Mouse (Mus musculus): Measurements from ENCODE around the gene Anks3. TPM values are rescaled to one million over a fixed set of nuclear protein-coding genes. Genes with fewer than 3 reads are reported as not detected.

Anks3 gene
- polyA plus RNA-seq, 1 experiment from 2014 or later, result 81.3 TPM

DNA sequence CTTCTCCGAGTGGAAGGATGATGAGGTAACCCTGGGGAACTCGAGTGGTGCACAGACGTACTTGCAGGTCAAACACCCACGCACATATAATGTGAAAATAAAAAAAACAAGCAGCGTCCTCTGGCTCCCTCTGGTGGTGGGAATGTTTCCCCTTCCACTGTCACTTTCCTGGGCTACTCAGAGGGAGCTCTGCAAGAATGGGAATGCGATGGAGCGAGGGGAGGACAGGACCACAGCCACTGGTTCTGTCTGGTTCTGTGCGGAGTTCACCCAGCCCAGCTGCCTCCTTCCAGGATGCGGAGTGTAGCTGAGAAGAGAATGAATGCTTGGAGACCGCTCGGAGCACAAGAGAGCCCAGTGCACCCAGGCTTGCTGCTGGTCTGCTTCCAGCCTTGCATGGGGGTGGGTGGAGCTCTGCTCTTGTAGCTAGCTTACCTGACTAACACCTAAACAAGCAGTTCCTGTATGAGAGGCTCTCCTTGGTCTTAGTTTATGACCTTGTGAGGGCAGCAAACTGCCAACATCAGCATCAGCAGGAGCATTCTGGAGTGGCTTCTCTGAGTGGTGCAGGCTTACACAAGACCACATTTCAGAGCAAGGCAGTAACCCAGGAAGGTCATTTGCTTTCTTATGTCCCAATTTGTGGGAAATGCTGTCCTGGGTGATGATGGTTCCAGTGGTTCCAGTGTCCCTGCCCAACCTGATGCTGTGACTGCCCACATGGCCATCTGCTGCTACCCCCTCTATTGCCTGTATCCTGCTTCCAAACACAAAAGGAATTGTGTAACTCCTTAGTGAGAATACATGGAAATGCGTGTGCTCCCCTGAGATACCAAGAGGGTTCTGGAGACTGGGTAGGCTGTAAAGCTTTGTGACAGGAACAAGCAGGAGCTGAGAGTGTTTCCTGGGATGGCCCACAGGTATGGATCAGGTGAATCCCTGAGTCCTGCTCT is 49.9 kb downstream of the Anks3 start:
- H3K27me3 ChIP-seq (ENCODE audit: insufficient read depth, low read length), result no peaks in the 10 kb centered on the region
- peaks cover 10% of the 10 kb centered on the region for H3K4me1 ChIP-seq (ENCODE audit: insufficient read depth, low read length)
- peak overlapping the region; percentile 43; the same call in 1 of the 2 replicates for H3K9ac ChIP-seq (replicated peaks; ENCODE audit: low read length)
- ATAC-seq (ENCODE audit: low FRiP score, low TSS enrichment), result peak; percentile 89
- no peaks in the 10 kb centered on the region for H3K9me3 ChIP-seq (ENCODE audit: low read length)
- 30% methylated on average over 12 of the region's 12 CpGs for WGBS
- H3K4me2 ChIP-seq (replicated peaks; ENCODE audit: low read depth, low read length), result no peak overlapping the region
- no peak overlapping the region for H3K4me3 ChIP-seq (ENCODE audit: low read length)
- peak overlapping the region; percentile 81 for H3K27ac ChIP-seq (ENCODE audit: low read length)
- H3K36me3 ChIP-seq (ENCODE audit: insufficient read depth, low read length), result peaks cover 46% of the 10 kb centered on the region

DNA sequence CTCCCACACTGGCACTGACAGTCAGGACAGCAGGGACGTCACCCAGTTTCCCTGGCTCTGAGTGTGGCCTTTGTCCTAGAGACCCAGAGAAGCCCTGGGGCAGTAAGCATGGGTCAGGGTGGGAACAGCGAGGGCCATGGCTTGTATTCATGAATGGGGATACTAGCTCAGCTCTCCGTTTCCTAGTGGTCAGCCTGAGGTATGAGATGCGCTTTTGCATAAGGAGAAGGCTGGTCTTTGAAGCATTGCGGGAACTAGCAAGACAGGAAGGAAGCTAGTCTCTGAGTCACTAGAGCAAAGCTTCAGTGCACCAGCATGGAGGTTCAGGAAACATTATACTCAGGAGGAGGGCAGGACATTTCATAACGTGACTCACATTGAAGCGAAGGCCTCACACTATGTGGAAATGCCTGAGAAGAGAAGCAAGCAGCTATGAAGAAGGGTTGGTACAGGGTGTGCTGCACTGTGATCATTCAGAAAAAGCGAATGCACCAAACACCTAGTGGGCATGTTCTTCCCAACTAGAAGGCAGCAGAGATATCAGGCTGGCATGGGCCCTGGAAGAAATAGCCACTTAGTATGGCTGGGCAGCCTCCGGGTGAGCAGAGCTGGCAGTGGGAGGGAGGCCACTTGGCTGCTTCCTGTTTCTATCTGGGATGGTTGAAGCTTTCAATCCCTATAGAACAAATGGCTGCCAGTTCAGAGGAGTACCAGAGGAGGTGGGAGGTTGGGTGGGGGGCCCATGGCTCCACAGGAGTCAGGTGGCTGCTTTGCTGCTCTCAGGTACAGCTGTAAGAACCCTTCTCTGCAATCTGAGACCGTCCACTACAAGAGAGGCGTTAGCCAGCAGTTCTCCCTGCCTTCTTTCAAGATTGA is 50.9 kb downstream of the Anks3 start:
- Histone ChIP-seq H3K4me1 (ENCODE audit: insufficient read depth, low read length) (peaks cover 10% of the 10 kb centered on the region), H3K4me2 (replicated peaks; ENCODE audit: low read depth, low read length) (no peak overlapping the region), H3K9ac (replicated peaks; ENCODE audit: low read length) (peak overlapping the region; percentile 43; the same call in 1 of the 2 replicates), H3K4me3 (ENCODE audit: low read length) (no peak overlapping the region), H3K36me3 (ENCODE audit: insufficient read depth, low read length) (peaks cover 53% of the 10 kb centered on the region), H3K27me3 (ENCODE audit: insufficient read depth, low read length) (no peaks in the 10 kb centered on the region), H3K9me3 (ENCODE audit: low read length) (no peaks in the 10 kb centered on the region), H3K27ac (ENCODE audit: low read length) (peak overlapping the region; percentile 81)
- ATAC-seq (ENCODE audit: low FRiP score, low TSS enrichment), result peak; percentile 37
- 55% methylated on average over 11 of the region's 11 CpGs for WGBS

DNA sequence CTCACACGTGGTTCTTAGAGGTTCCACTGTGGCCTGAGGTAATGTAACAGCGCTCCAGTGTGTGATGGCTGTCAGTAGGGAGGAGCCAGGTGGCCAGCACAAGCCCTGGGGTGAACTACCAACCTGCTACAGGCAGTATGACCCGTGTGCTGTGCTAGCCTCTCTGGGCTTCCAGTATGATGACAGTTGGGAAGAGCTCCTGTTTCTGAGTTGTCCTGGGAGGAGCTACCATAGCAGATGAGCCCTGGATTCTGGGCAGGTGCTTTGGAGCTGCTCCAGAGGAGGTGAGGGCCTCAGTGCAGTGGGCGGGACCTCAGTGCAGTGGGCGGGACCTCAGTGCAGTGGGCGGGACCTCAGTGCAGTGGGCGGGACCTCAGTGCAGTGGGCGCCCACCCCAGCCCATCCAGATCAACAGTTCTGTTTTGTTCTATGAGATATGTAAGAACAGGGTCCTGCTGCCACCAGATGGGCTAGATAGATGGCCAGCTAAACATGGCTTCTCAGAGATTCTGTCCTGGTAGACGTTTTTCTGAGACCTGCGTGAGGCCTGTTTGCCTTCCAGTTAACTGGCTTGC is 51.8 kb downstream of the Anks3 start:
- no peaks in the 10 kb centered on the region for H3K9me3 ChIP-seq (ENCODE audit: low read length)
- H3K4me3 ChIP-seq (ENCODE audit: low read length), result no peak overlapping the region
- WGBS, result 76% methylated on average over 10 of the region's 10 CpGs
- H3K4me2 ChIP-seq (replicated peaks; ENCODE audit: low read depth, low read length), result no peak overlapping the region
- H3K27ac ChIP-seq (ENCODE audit: low read length), result peak overlapping the region; percentile 81; the same call in 1 of the 2 replicates
- no peak for ATAC-seq (ENCODE audit: low FRiP score, low TSS enrichment)
- no peaks in the 10 kb centered on the region for H3K27me3 ChIP-seq (ENCODE audit: insufficient read depth, low read length)
- H3K4me1 ChIP-seq (ENCODE audit: insufficient read depth, low read length), result peaks cover 10% of the 10 kb centered on the region
- no peak overlapping the region for H3K9ac ChIP-seq (replicated peaks; ENCODE audit: low read length)
- H3K36me3 ChIP-seq (ENCODE audit: insufficient read depth, low read length), result peaks cover 56% of the 10 kb centered on the region

DNA sequence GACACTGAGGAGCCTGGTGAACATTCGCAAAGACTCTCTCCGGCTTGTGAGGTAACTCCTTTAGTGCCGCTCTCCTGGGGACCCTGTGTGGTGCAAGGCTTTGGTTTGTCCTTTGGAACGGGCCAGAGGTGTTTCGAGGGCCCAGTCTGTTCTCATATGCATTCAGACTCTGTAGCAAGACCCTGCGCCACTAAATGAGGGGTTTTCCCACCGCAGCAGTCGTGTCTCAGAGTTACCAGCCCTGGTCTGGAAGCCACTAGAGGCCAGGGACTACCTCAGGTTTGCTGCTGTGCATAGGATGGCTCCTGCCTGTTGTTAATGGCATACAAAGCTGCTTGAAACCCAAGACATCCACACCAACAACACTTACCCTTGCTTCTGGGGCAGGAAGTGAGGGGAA is 53.2 kb downstream of the Anks3 start:
- Histone ChIP-seq H3K4me2 (replicated peaks; ENCODE audit: low read depth, low read length) (no peak overlapping the region), H3K9ac (replicated peaks; ENCODE audit: low read length) (no peak overlapping the region), H3K27ac (ENCODE audit: low read length) (no peak overlapping the region), H3K4me1 (ENCODE audit: insufficient read depth, low read length) (peaks cover 10% of the 10 kb centered on the region), H3K4me3 (ENCODE audit: low read length) (no peak overlapping the region), H3K36me3 (ENCODE audit: insufficient read depth, low read length) (peaks cover 44% of the 10 kb centered on the region), H3K27me3 (ENCODE audit: insufficient read depth, low read length) (no peaks in the 10 kb centered on the region), H3K9me3 (ENCODE audit: low read length) (no peaks in the 10 kb centered on the region)
- WGBS, result 94% methylated on average over 8 of the region's 8 CpGs
- no peak for ATAC-seq (ENCODE audit: low FRiP score, low TSS enrichment)

DNA sequence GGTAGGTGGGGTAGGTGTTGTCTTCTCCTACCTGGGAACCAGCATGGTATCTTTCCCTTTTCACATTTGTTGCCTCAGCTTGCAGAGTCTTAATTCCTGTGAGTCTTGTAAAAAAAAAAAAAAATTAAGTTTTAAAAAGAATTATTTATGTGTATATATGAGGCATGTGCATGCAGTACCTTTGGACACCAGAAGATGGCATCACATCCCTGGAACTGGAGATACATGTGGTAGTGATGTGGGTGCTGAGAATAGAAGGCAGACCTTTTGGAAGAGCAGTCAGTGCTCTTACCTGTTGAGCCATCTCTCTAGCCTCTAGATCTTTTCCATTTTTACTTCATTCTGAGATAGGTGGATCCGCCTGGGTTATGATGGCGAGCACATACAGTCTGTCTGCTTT is 54.3 kb downstream of the Anks3 start:
- Histone ChIP-seq H3K9ac (replicated peaks; ENCODE audit: low read length) (no peak overlapping the region), H3K27me3 (ENCODE audit: insufficient read depth, low read length) (no peaks in the 10 kb centered on the region), H3K4me1 (ENCODE audit: insufficient read depth, low read length) (peaks cover 18% of the 10 kb centered on the region), H3K36me3 (ENCODE audit: insufficient read depth, low read length) (peaks cover 38% of the 10 kb centered on the region), H3K4me3 (ENCODE audit: low read length) (no peak overlapping the region), H3K4me2 (replicated peaks; ENCODE audit: low read depth, low read length) (no peak overlapping the region), H3K27ac (ENCODE audit: low read length) (no peak overlapping the region), H3K9me3 (ENCODE audit: low read length) (no peaks in the 10 kb centered on the region)
- WGBS, result 100% methylated on average over 2 of the region's 2 CpGs
- ATAC-seq (ENCODE audit: low FRiP score, low TSS enrichment), result no peak

DNA sequence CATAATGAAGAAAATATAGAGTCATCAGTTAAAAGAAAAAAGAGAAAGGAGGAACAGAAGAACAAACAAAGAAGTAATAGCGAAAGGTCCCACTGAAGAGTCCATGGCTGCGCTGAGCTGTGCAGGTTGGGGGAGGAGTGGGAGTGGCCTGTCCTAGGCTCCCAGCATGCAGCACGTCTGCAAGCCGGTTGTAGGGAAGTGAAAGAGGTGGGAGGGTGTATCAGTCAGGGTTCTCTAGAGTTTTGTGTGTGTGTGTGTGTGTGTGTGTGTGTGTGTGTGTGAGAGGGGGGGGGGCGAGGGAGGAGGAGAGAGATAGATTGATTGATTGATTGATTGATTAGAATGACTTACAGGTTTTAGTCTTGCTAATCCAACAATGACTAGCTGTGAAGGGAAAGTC is 56.0 kb downstream of the Anks3 start:
- H3K36me3 ChIP-seq (ENCODE audit: insufficient read depth, low read length), result peaks cover 38% of the 10 kb centered on the region
- 43% methylated on average over 4 of the region's 5 CpGs for WGBS
- no peaks in the 10 kb centered on the region for H3K27me3 ChIP-seq (ENCODE audit: insufficient read depth, low read length)
- no peak overlapping the region for H3K4me2 ChIP-seq (replicated peaks; ENCODE audit: low read depth, low read length)
- H3K9ac ChIP-seq (replicated peaks; ENCODE audit: low read length), result no peak overlapping the region
- no peak for ATAC-seq (ENCODE audit: low FRiP score, low TSS enrichment)
- H3K4me3 ChIP-seq (ENCODE audit: low read length), result no peak overlapping the region
- no peak overlapping the region for H3K27ac ChIP-seq (ENCODE audit: low read length)
- H3K4me1 ChIP-seq (ENCODE audit: insufficient read depth, low read length), result peaks cover 14% of the 10 kb centered on the region
- H3K9me3 ChIP-seq (ENCODE audit: low read length), result no peaks in the 10 kb centered on the region

DNA sequence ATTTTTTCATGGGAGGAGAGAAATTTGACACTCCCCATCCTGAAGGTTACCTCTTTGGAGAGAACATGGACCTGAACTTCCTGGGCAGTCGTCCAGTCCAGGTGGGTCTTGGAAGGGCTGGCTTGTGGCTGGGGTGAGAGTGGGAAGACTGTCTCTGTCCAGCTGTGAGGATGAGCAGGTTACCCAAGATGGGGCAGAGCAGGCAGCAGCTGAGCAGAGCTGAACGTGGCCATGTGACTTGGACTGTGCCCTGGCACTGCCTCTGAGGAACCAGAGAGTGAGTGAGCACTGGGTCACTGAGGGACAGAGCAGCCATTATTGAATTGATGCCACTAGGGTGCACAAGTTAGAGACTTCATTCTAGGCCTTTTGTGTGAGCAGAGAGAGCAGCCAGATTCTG is 56.6 kb downstream of the Anks3 start:
- no peak for ATAC-seq (ENCODE audit: low FRiP score, low TSS enrichment)
- 69% methylated on average over 2 of the region's 2 CpGs for WGBS
- Histone ChIP-seq H3K27ac (ENCODE audit: low read length) (no peak overlapping the region), H3K4me2 (replicated peaks; ENCODE audit: low read depth, low read length) (no peak overlapping the region), H3K9me3 (ENCODE audit: low read length) (no peaks in the 10 kb centered on the region), H3K4me1 (ENCODE audit: insufficient read depth, low read length) (peaks cover 14% of the 10 kb centered on the region), H3K4me3 (ENCODE audit: low read length) (no peak overlapping the region), H3K36me3 (ENCODE audit: insufficient read depth, low read length) (peaks cover 38% of the 10 kb centered on the region), H3K9ac (replicated peaks; ENCODE audit: low read length) (no peak overlapping the region), H3K27me3 (ENCODE audit: insufficient read depth, low read length) (no peaks in the 10 kb centered on the region)

DNA sequence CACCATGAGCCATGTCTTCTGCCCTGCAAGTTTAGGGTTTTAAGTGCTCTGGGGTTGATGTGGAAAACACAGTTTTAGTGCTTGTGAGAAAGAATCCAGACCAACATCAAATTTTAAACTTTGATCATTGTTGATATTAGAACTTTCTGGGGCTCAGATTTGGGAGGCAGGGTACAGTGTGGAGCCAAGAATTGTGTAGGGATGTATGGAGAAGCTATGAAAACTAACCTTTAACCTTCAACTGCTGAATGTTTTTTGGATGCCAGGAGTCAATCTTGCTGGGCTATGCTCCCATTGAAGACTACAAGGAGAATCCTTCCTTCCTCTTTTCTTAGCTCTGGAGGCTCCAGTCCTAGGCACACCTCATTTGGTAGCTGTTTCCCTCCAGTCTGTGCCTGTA is 57.4 kb downstream of the Anks3 start:
- Histone ChIP-seq H3K4me2 (replicated peaks; ENCODE audit: low read depth, low read length) (no peak overlapping the region), H3K27ac (ENCODE audit: low read length) (no peak overlapping the region), H3K36me3 (ENCODE audit: insufficient read depth, low read length) (peaks cover 31% of the 10 kb centered on the region), H3K9me3 (ENCODE audit: low read length) (no peaks in the 10 kb centered on the region), H3K9ac (replicated peaks; ENCODE audit: low read length) (no peak overlapping the region), H3K4me1 (ENCODE audit: insufficient read depth, low read length) (peaks cover 17% of the 10 kb centered on the region), H3K4me3 (ENCODE audit: low read length) (no peak overlapping the region), H3K27me3 (ENCODE audit: insufficient read depth, low read length) (no peaks in the 10 kb centered on the region)
- no peak for ATAC-seq (ENCODE audit: low FRiP score, low TSS enrichment)

DNA sequence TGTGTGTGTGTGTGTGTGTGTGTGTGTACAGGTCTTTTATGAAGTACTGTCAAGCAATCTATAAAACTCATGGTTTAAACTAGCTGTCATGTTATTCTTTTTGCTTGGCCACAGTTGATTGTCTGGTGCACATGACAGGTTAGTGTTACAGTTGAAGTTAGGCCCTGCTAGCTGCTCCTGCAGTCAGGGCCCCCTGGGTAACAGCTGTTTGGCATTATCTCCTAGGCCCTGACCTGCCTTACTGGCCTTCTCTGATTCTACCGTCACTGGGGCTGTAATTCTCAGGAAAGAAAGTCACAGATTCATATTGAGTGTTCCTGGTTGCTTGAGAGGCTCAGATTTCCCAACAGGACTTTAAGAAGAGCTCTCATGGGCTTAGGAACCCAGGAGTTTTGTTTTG is 58.4 kb downstream of the Anks3 start:
- Histone ChIP-seq H3K27ac (ENCODE audit: low read length) (no peak overlapping the region), H3K4me3 (ENCODE audit: low read length) (no peak overlapping the region), H3K27me3 (ENCODE audit: insufficient read depth, low read length) (no peaks in the 10 kb centered on the region), H3K9ac (replicated peaks; ENCODE audit: low read length) (no peak overlapping the region), H3K4me2 (replicated peaks; ENCODE audit: low read depth, low read length) (no peak overlapping the region), H3K4me1 (ENCODE audit: insufficient read depth, low read length) (peaks cover 17% of the 10 kb centered on the region), H3K36me3 (ENCODE audit: insufficient read depth, low read length) (peaks cover 22% of the 10 kb centered on the region), H3K9me3 (ENCODE audit: low read length) (no peaks in the 10 kb centered on the region)
- ATAC-seq (ENCODE audit: low FRiP score, low TSS enrichment), result no peak
- WGBS, result 32% methylated on average over 1 of the region's 1 CpGs
